Comparison of ENCODE assay signal across 16 mouse cellular contexts in genomic region chr3:31433201-31433600, GRCm38 (mm10).
DNase-seq lines count a peak whose midpoint lies in the region; ATAC-seq and TF ChIP-seq lines count a peak whose summit lies in the region.
"Had no signal": no experiment of that assay in that cellular context is flagged by ENCODE, and none has a peak within 500 bp of the region (broad histone marks: within the 10 kb centered on the region; RNA-seq: fewer than 3 reads in every experiment).

No protein-coding gene starts in this region.

- no peak overlapping the region for H3K4me3 ChIP-seq in left cerebral cortex, adult 2 months
- H3K4me3 ChIP-seq: forebrain, embryonic 13.5 days; heart, embryonic 12.5 days; midbrain, embryonic 12.5 days had no signal

- peak; percentile 39 for TF ChIP-seq CTCF in left cerebral cortex, adult 2 months (IDR thresholded peaks at IDR 0.05)

- 0 out of 2 replicates have a peak, but pooled peaks have one; percentile 50 for ATAC-seq in frontal cortex, adult (ENCODE audit: low TSS enrichment)
- ATAC-seq: CD4-positive, CD25-positive, alpha-beta regulatory T cell, adult 4 months; forebrain, embryonic 13.5 days; inflammation-experienced regulatory T-cells, adult 6 months had no signal

- intact Hi-C loops in left cerebral cortex, adult 2 months (cut with DNase I) = no loop called here

- H3K27ac ChIP-seq in left cerebral cortex, adult 2 months = no peak overlapping the region
- H3K27ac ChIP-seq: forebrain, embryonic 13.5 days; midbrain, embryonic 12.5 days had no signal

- DNase-seq in frontal cortex, postnatal 14 days (ENCODE audit: low spot score in 2 of 2) = no peak
- DNase-seq in left cerebral cortex, adult 2 months (ENCODE audit: extremely low spot score in 1 of 2, low spot score in 2 of 2) = no peak
- DNase-seq in left cerebral cortex, adult 11 months (ENCODE audit: low spot score) = no peak
- DNase-seq in 416B (ENCODE audit: low read depth) (peak; percentile 34), NIH3T3 (ENCODE audit: low read depth) (peak; percentile 38)
- no peak for DNase-seq in embryo, embryonic 10.5 days (ENCODE audit: low spot score)
- DNase-seq: gastrocnemius, postnatal 14 days; heart, postnatal 4 days; lung, postnatal 36 days; spleen, adult 18-20 months had no signal

Comparison
In these comparisons a context has a peak if more than half of its experiments do, and no peak if none do; other contexts are left out.
1. DNase-seq: peak in 416B (single experiment) and NIH3T3 (single experiment); none in frontal cortex, postnatal 14 days (0 of 2), left cerebral cortex, adult 2 months (0 of 2), left cerebral cortex, adult 11 months (single experiment) and embryo, embryonic 10.5 days (single experiment).